Mouse (Mus musculus) forebrain, embryonic 15.5 days (tissue): ENCODE results near the gene Helz. TPM values are rescaled to one million over a fixed set of nuclear protein-coding genes. Genes with fewer than 3 reads are reported as not detected.
A peak's percentile ranks its signal among the peaks of the same experiment; 100 is the strongest.
"Not testable (repeated sequence)": the region's sequence is repeated elsewhere in the genome, so short reads cannot be mapped to it uniquely, and the experiment has no call there.

Experiments used
- ATAC-seq: fragments of 200-750 bp; cut with Nextera tagmentation; replicated peaks from 2 replicates; pipeline ENCODE4 v1.8.0; 2017; ENCODE audit warnings: mild to moderate bottlenecking, moderate TSS enrichment, moderate library complexity
- H3K27ac ChIP-seq: fragments of 300-500 bp; sonication (generic); replicated peaks from 2 replicates; pipeline ENCODE4 v1.5.1; 2015; ENCODE audit warnings: mild to moderate bottlenecking, inconsistent platforms
- H3K27me3 ChIP-seq: fragments of 300-500 bp; sonication (generic); 2 replicates; pipeline ENCODE4 v1.6.1; 2015; ENCODE audit warnings: inconsistent platforms
- H3K36me3 ChIP-seq: fragments of 300-500 bp; sonication (generic); 2 replicates; pipeline ENCODE4 v1.6.1; 2015; ENCODE audit warnings: mild to moderate bottlenecking, inconsistent platforms
- H3K4me1 ChIP-seq: fragments of 300-500 bp; sonication (generic); 2 replicates; pipeline ENCODE4 v1.6.1; 2015; ENCODE audit warnings: inconsistent platforms
- H3K4me2 ChIP-seq: fragments of 300-500 bp; sonication (generic); replicated peaks from 2 replicates; pipeline ENCODE4 v1.6.1; 2015; ENCODE audit warnings: mild to moderate bottlenecking, inconsistent platforms
- H3K4me3 ChIP-seq: fragments of 300-500 bp; sonication (generic); 2 replicates; pipeline ENCODE4 v1.5.1; 2015; ENCODE audit warnings: mild to moderate bottlenecking, inconsistent platforms
- H3K9ac ChIP-seq: fragments of 300-500 bp; sonication (generic); replicated peaks from 2 replicates; pipeline ENCODE4 v1.6.1; 2015; ENCODE audit warnings: mild to moderate bottlenecking, inconsistent platforms
- H3K9me3 ChIP-seq: fragments of 300-500 bp; sonication (generic); 2 replicates; pipeline ENCODE4 v1.6.1; 2016; ENCODE audit warnings: inconsistent platforms
- WGBS: fragments of 180-500 bp; shearing (Covaris S2); methylation state at CpG from one replicate; pipeline ENCODE4 v1.1.7; 2015; ENCODE audit warnings: mixed read lengths; 5-methylcytosine and 5-hydroxymethylcytosine counted together
- polyA plus RNA-seq: library from polyadenylated mRNA; unstranded; fragments of >200 nt; fragmentation: Nextera tagmentation; extraction: Ambion mirVana; gene quantifications from 2 replicates; pipeline ENCODE4 v1.2.1, GENCODE M21; 2015

Gene Helz
- polyA plus RNA-seq: 18.7 and 19.4 TPM in 2 replicates

DNA sequence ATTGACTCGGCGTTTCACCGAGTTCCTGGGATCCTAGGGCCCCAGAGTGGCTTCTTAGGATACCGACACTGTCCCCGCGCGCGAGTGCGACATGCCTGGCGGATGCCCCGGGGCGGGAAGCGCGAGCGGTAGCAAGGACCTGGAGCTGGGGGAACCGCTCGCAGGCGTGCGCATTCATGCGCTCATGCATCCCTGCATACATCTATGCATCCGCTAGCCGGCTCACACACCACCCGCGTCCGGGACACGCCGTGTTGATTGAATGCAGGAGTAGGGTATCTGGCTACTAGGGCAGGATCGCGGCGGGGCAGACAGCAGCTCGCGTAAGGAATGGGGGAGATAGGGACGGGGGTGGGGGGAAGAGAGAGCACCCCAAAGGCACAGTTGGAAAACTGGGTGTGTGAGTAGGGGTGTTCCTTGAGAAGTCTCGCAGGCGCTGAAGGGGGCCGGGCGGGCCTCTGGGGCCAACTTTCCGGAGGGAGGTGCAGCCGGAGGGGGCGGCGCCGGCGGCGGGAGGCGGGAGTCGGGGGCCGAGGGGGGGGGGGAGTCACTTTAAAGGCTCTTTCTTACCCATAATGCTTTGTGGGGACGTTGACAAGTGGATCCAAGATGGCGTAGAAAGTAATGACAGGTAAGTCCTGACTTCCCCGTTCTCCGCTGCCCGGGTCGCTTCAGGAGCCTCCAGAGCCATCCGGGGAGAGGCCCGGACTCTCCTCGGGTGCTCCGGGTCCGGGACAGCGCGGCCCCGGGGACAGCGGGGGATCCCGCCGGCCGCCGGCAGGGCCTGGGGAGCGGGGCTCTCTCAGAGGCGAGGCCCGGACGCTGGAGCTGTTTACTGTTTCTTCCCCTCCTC is at the start of gene Helz:
Gene Helz (plus strand): TSS at position 580 of the 853 bp plus-strand sequence.
- Histone ChIP-seq H3K9ac (peak within 1 kb of the TSS; percentile 66), H3K4me2 (peak within 1 kb of the TSS; percentile 100), H3K27ac (peak within 1 kb of the TSS; percentile 68), H3K36me3 (peaks cover 18% of the 10 kb centered on the region), H3K4me1 (peaks cover 21% of the 10 kb centered on the region), H3K9me3 (no peaks in the 10 kb centered on the region), H3K4me3 (peak within 1 kb of the TSS; percentile 63), H3K27me3 (no peaks in the 10 kb centered on the region)
- ATAC-seq: peak; percentile 85
- under 1% methylated on average over 70 of the region's 70 CpGs for WGBS

DNA sequence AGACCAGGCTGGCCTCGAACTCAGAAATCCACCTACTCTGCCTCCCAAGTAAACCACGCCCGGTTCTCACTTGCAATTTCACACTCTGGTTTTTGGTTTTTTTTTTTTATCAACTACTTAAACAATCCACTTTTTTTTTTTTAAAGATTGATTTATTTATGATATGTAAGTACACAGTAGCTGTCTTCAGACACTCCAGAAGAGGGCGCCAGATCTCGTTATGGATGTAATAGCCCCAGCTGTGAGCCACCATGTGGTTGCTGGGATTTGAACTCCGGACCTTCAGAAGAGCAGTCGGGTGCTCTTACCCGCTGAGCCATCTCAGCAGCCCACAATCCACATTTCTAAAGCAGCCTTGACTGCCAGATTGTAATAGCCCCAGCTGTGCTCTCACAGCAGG is 44.9 kb upstream of the Helz start:
- WGBS: 87% methylated on average over 8 of the region's 8 CpGs
- no peak overlapping the region for H3K4me2 ChIP-seq
- no peak for ATAC-seq

DNA sequence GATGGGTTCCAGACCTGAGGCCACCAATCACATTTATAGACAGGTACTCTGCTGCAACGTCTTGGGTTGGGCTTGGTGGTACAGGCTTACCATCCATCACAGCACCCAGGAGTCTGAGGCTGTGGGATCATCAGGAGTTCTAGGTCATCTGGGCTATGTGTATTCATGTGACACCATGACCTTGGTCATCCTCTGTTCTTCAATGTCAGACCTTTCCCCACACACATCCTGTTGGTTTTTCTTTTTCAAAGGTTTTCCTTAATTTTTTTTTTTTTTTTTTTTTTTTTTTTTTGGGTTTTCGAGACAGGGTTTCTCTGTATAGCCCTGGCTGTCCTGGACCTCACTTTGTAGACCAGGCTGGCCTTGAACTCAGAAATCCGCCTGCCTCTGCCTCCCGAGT is 43.4 kb upstream of the Helz start:
- not testable (repeated sequence) for H3K36me3 ChIP-seq, H3K9ac ChIP-seq, ATAC-seq, H3K4me1 ChIP-seq, H3K9me3 ChIP-seq, H3K4me2 ChIP-seq, H3K27ac ChIP-seq, H3K27me3 ChIP-seq, H3K4me3 ChIP-seq
- 96% methylated on average over 3 of the region's 4 CpGs for WGBS

More for the DNA sequence above, 44.9 kb upstream of the Helz start:
- Histone ChIP-seq H3K9me3 (no peaks in the 10 kb centered on the region), H3K9ac (no peak overlapping the region), H3K36me3 (peaks cover 17% of the 10 kb centered on the region), H3K4me1 (no peaks in the 10 kb centered on the region), H3K27me3 (no peaks in the 10 kb centered on the region), H3K27ac (no peak overlapping the region), H3K4me3 (no peak overlapping the region)

DNA sequence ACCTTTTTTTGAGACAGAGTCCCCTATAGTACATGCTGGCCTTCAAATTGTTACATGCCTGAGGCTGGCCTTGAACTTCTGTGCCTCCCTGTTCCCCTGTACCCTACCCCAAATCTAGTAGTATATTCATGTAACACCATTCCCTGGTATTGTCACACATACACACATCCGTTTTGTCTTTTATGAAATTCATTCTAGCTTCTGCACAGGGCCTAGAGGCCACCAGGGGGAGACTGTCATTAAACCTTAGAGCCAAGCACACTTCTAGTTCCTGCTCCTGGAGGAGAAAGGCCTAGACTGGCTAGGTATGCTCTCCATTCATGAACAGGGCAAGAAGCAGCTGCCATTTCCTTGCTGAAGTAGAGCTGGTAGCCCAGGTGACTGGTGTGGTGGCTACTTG is 41.5 kb upstream of the Helz start:
- no peak overlapping the region for H3K4me3 ChIP-seq
- no peak overlapping the region for H3K9ac ChIP-seq
- H3K36me3 ChIP-seq: no peaks in the 10 kb centered on the region
- H3K27me3 ChIP-seq: no peaks in the 10 kb centered on the region
- 58% methylated on average over 1 of the region's 1 CpGs for WGBS
- H3K27ac ChIP-seq: no peak overlapping the region
- ATAC-seq: no peak
- H3K4me2 ChIP-seq: no peak overlapping the region
- no peaks in the 10 kb centered on the region for H3K9me3 ChIP-seq
- H3K4me1 ChIP-seq: peaks cover 11% of the 10 kb centered on the region

DNA sequence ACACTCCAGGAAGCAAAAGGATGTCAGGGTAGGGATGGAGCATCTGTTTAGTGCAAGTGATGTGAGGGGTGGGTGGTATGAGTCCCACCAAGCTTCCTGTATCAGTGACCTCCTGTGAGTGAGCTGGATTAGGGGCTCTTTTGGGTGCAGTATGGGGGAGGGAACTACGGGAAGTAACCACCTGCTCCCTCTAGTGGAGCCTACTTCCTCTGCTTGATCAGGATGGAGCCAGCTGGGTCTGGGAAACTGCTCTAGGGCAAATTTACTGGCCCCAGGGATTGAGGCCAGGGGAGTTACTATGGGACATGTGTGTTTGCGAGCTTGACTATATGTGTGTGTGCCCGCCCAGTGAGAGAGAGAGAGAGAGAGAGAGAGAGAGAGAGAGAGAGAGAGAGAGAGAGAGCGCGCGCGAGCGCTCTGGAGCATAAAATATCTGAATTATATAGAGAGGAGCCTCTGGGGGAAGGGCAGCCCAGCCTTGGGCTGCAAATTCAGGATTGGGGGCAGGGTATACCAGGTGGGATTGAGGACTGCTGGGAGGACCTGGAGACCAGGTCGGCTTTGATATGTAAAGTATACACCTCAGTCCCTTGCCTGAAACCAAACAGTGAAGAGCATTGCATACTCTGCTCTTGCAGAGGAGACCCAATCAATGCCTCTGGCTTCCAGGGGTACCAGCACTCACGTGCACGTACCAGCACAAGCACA is 37.9 kb upstream of the Helz start:
- Histone ChIP-seq H3K9ac (no peak overlapping the region), H3K27ac (no peak overlapping the region), H3K9me3 (no peaks in the 10 kb centered on the region), H3K27me3 (no peaks in the 10 kb centered on the region), H3K4me1 (peaks cover 14% of the 10 kb centered on the region), H3K4me2 (peak overlapping the region; percentile 21; the same call in 1 of the 2 replicates), H3K4me3 (no peak overlapping the region), H3K36me3 (no peaks in the 10 kb centered on the region)
- ATAC-seq: 0 out of 2 replicates have a peak, but pooled peaks have one; percentile 38
- 26% methylated on average over 11 of the region's 11 CpGs for WGBS

DNA sequence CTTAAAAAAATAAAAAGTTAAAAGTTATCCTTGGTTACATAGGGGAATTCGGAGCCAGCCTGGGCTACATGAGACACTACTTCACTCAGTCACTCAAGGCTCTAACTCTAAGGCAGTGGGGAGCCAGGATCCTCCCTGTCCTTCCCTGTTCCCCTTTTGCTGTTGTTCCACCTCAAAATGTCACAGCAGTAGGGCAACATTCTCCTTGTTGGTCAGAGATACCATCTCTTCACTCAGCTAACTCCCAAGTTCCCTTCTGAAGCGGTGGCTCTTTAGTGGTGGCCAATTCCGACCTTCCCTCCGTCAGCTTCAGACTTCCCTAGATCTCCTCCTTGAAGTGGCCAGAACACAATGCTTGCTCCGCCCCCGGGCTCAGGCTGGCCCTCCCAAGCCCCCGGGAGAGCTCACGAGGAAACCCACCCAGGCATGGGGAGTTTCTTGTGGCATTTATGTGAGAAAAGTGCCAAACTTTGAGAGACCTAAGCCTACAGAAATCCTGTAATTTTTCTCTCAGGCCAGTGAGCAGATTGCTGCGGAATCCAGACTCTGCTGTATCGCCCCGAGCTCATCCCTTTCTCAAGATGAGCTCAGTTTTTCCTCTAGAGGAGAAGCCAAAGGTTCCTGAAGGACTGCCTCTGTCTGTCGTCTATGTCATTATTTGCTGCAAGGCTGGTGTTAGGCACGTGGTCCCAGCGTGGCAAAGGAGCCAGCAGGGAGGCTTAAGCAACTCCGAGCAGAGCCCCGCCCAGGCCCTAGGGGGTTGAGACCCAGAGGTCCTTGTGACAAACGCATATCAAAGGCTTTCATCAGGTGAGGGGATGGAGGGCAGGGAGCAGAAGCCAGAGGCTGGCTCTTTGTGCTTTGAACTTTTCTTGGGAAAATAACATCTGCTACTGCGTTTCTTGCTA is 37.1 kb upstream of the Helz start:
- Histone ChIP-seq H3K27ac (no peak overlapping the region), H3K4me3 (no peak overlapping the region), H3K9me3 (no peaks in the 10 kb centered on the region), H3K4me1 (peaks cover 14% of the 10 kb centered on the region), H3K4me2 (0 out of 2 replicates have a peak overlapping the region, but pooled peaks have one; percentile 6), H3K9ac (no peak overlapping the region), H3K36me3 (no peaks in the 10 kb centered on the region), H3K27me3 (no peaks in the 10 kb centered on the region)
- ATAC-seq: no peak
- 6% methylated on average over 18 of the region's 18 CpGs for WGBS

DNA sequence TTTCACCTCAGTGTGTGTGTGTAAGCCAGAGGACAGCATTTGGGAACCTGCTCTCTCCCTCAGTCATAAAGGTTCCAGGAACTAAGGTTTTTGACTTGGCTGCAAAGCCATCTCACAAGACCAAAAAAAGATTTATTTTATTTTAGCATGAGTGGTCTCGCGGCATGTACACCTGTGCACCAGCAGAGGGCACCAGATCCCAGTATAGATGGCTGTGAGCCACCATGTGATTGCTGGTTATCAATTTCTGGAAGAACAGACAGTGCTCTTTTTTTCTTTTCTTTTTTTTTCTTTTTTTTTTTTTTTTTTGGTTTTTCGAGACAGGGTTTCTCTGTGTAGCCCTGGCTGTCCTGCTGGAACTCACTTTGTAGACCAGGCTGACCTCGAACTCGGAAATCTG is 35.8 kb upstream of the Helz start:
- not testable (repeated sequence) for H3K9ac ChIP-seq, H3K36me3 ChIP-seq, ATAC-seq, H3K27ac ChIP-seq, H3K27me3 ChIP-seq, H3K9me3 ChIP-seq, H3K4me2 ChIP-seq, H3K4me3 ChIP-seq
- 51% methylated on average over 5 of the region's 5 CpGs for WGBS
- H3K4me1 ChIP-seq: peaks cover 14% of the 10 kb centered on the region

DNA sequence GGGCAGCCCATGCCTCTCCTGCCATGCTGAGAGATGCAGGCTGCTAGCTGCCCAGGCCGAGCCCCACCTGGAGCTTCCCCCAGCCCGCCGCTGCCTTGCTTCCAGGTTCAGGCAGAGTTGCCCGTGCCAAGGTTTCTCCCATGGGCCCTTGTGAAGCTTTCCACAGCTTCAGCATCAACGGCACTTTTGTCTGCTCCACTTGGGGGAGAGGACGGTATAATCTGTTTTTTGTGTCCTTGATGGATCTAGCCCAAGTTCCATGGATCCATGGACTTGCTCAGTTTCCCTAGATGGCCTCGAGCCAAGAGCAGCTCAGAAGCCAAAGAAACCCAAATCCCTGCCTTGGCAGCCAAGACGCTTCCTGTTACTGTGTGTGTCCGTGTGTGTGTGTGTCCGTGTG is 34.7 kb upstream of the Helz start:
- Histone ChIP-seq H3K36me3 (no peaks in the 10 kb centered on the region), H3K4me1 (peaks cover 14% of the 10 kb centered on the region), H3K9me3 (no peaks in the 10 kb centered on the region), H3K27me3 (no peaks in the 10 kb centered on the region), H3K27ac (no peak overlapping the region), H3K4me2 (no peak overlapping the region), H3K9ac (no peak overlapping the region), H3K4me3 (no peak overlapping the region)
- WGBS: 43% methylated on average over 10 of the region's 10 CpGs
- ATAC-seq: no peak

DNA sequence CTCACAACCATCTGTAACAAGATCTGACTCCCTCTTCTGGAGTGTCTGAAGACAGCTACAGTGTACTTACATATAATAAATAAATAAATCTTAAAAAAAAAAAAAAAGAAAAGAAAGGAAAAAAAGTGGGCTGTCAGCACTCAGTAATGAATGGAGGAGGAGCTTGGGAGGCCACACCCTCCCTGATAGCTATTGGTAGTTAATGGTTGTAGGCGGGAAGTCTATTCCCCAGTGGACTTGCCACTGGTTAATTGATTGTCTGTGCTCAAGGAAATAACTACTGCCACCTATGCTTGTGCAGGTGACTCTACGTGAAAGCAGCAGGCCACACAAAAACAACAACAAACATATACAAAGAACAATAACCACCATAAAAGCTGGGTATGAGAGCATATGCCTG is 31.3 kb upstream of the Helz start:
- Histone ChIP-seq H3K4me3 (no peak overlapping the region), H3K27ac (no peak overlapping the region), H3K36me3 (no peaks in the 10 kb centered on the region), H3K9me3 (no peaks in the 10 kb centered on the region), H3K27me3 (no peaks in the 10 kb centered on the region), H3K4me2 (no peak overlapping the region), H3K4me1 (peaks cover 3% of the 10 kb centered on the region; the same call in 1 of the 2 replicates), H3K9ac (no peak overlapping the region)
- no peak for ATAC-seq
- 84% methylated on average over 2 of the region's 2 CpGs for WGBS

DNA sequence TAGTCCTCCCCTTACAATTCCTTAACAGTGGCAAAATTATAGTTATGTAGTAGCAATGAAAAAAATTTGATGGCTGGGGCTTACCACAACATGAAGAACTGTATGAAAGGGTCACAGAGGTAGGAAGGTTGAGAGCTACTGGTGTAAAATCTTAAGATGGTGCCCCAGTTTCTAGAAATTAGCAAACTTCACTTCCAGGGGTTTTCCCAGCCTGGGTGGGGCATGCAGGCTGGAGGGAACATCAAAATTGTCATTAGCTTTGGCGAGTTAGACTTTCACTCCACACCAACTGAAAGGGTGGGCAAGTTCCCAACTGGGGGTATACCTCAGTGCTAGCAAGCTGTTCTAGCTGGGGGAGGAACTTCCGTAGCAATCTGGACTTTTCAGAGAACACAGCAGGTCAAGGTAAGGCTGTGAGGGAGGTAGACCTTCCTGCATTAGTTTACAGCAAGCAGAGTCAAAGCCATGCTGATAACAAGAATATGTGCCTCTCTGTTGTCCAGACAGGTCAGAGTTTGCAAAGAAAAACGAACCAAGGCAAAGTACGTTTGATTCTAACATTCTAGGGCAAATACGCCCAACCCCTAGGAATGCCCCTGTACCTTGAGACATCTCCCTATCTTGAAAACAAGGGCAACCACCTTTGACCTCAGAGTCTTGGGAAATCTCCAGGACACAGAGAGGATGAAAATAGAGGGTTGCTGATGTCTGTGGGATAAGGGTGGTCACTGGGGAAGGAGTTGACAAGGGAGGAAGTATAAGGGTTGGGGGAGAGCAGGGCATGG is 28.9 kb upstream of the Helz start:
- Histone ChIP-seq H3K27ac (no peak overlapping the region), H3K36me3 (no peaks in the 10 kb centered on the region), H3K4me3 (no peak overlapping the region), H3K9ac (no peak overlapping the region), H3K27me3 (no peaks in the 10 kb centered on the region), H3K4me2 (no peak overlapping the region), H3K4me1 (no peaks in the 10 kb centered on the region), H3K9me3 (no peaks in the 10 kb centered on the region)
- no peak for ATAC-seq
- 78% methylated on average over 5 of the region's 5 CpGs for WGBS

DNA sequence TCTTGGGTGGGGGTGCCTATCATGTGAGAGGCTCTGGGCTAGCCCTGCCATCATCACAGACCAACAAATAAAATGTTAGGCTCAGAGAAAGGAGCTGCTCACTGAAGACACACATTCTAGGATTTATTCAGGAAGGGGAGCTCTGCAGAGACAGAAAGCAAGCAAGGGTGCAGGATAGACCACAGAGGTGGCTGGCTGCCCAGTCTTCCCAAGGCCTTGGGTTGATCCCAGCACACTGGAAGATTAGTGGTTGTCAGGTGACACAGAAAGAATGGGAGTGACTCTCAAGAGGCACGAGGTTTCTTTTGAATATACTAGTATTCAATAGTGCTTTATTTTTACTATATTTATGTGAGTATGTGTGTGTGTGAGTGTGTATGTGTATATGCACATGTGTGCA is 26.6 kb upstream of the Helz start:
- Histone ChIP-seq H3K4me1 (no peaks in the 10 kb centered on the region), H3K9me3 (no peaks in the 10 kb centered on the region), H3K27ac (no peak overlapping the region), H3K9ac (no peak overlapping the region), H3K27me3 (no peaks in the 10 kb centered on the region), H3K4me2 (no peak overlapping the region), H3K4me3 (no peak overlapping the region), H3K36me3 (no peaks in the 10 kb centered on the region)
- 50% methylated on average over 1 of the region's 1 CpGs for WGBS
- ATAC-seq: no peak
